Mouse (Mus musculus) midbrain, embryonic 15.5 days (tissue): ENCODE results near the gene Dnmt3b. TPM values are rescaled to one million over a fixed set of nuclear protein-coding genes. Genes with fewer than 3 reads are reported as not detected.
"Not testable (repeated sequence)": the region's sequence is repeated elsewhere in the genome, so short reads cannot be mapped to it uniquely, and the experiment has no call there.

Experiments used
- ATAC-seq: fragments of 200-750 bp; cut with Nextera tagmentation; replicated peaks from 2 replicates; pipeline ENCODE4 v1.8.0; 2017; ENCODE audit warnings: moderate TSS enrichment
- H3K27ac ChIP-seq: fragments of 300-500 bp; sonication (generic); 2 replicates; pipeline ENCODE4 v1.5.1; 2015; ENCODE audit warnings: mild to moderate bottlenecking, inconsistent platforms
- H3K27me3 ChIP-seq: fragments of 300-500 bp; sonication (generic); replicated peaks from 2 replicates; pipeline ENCODE4 v1.6.1; 2015; ENCODE audit warnings: inconsistent platforms
- H3K36me3 ChIP-seq: fragments of 300-500 bp; sonication (generic); replicated peaks from 2 replicates; pipeline ENCODE4 v1.6.1; 2015; ENCODE audit warnings: inconsistent platforms
- H3K4me1 ChIP-seq: fragments of 300-500 bp; sonication (generic); 2 replicates; pipeline ENCODE4 v1.6.1; 2015; ENCODE audit warnings: inconsistent platforms
- H3K4me2 ChIP-seq: fragments of 300-500 bp; sonication (generic); 2 replicates; pipeline ENCODE4 v1.6.1; 2015; ENCODE audit warnings: inconsistent platforms, mild to moderate bottlenecking, moderate library complexity
- H3K4me3 ChIP-seq: fragments of 300-500 bp; sonication (generic); 2 replicates; pipeline ENCODE4 v1.5.1; 2015; ENCODE audit warnings: mild to moderate bottlenecking, inconsistent platforms
- H3K9ac ChIP-seq: fragments of 300-500 bp; sonication (generic); 2 replicates; pipeline ENCODE4 v1.6.1; 2015; ENCODE audit warnings: mild to moderate bottlenecking, inconsistent platforms
- H3K9me3 ChIP-seq: fragments of 300-500 bp; sonication (generic); 2 replicates; pipeline ENCODE4 v1.6.1; 2016; ENCODE audit warnings: inconsistent platforms
- WGBS: fragments of 180-500 bp; shearing (Covaris S2); methylation state at CpG from one replicate; pipeline ENCODE4 v1.1.7; 2015; ENCODE audit warnings: mixed read lengths; 5-methylcytosine and 5-hydroxymethylcytosine counted together
- polyA plus RNA-seq: library from polyadenylated mRNA; unstranded; fragments of >200 nt; fragmentation: Nextera tagmentation; extraction: Ambion mirVana; gene quantifications from 2 replicates; pipeline ENCODE4 v1.2.1, GENCODE M21; 2015

The Dnmt3b gene
- polyA plus RNA-seq, 1 experiment from 2014 or later, result 4.4 TPM

DNA sequence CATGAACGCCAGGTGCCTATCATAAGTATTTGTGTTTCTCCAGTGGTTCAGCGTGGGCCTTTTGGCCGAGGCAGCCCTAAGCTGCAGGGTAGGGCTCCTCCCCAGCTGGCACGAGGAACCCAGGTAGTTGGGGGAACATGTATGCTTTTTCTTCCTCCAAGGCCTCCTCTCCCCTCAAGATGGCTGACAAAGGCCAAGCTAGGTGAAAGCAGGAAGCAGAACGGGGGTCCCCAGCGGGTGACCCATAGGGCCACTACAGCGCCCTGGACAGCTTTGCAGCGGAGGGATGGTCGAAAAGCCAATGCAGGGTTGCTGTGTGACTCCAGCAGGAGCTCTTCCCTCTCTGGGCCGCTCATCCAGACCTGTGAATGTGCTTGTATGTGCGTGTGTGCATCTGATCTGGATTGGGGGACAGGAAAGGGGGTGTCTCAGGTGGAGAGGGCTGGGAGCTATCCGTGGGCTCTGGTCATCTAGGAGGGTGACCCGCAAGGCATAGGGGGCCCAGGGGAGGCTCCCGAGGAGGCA, 415 bp upstream of the Dnmt3b start:
- peaks cover 18% of the 10 kb centered on the region for H3K4me1 ChIP-seq
- peak overlapping the region; percentile 91 for H3K4me2 ChIP-seq
- ATAC-seq, result no peak
- no peaks in the 10 kb centered on the region for H3K36me3 ChIP-seq
- H3K27ac ChIP-seq, result 0 out of 2 replicates have a peak overlapping the region, but pooled peaks have one; percentile 32
- peaks cover 6% of the 10 kb centered on the region; the same call in 1 of the 2 replicates for H3K27me3 ChIP-seq
- H3K9me3 ChIP-seq, result no peaks in the 10 kb centered on the region
- peak overlapping the region; percentile 66 for H3K9ac ChIP-seq
- peak overlapping the region; percentile 77 for H3K4me3 ChIP-seq
- WGBS, result 18% methylated on average over 14 of the region's 14 CpGs

GRCm38 (mm10) chr2:153650014-153650687, 901 bp downstream of the Dnmt3b start:
- H3K4me2 ChIP-seq, result peak overlapping the region; percentile 91
- no peak overlapping the region for H3K27ac ChIP-seq
- WGBS, result 1% methylated on average over 28 of the region's 28 CpGs

GRCm38 (mm10) chr2:153651681-153652080, 2.4 kb downstream of the Dnmt3b start:
- Histone ChIP-seq H3K4me2 (no peak overlapping the region), H3K4me3 (no peak overlapping the region), H3K9me3 (no peaks in the 10 kb centered on the region), H3K9ac (no peak overlapping the region), H3K27ac (no peak overlapping the region), H3K36me3 (no peaks in the 10 kb centered on the region), H3K4me1 (peaks cover 18% of the 10 kb centered on the region), H3K27me3 (peaks cover 6% of the 10 kb centered on the region; the same call in 1 of the 2 replicates)
- 42% methylated on average over 3 of the region's 3 CpGs for WGBS
- ATAC-seq, result no peak

More at GRCm38 (mm10) chr2:153650014-153650687, 901 bp downstream of the Dnmt3b start:
- peaks cover 18% of the 10 kb centered on the region for H3K4me1 ChIP-seq
- no peaks in the 10 kb centered on the region for H3K9me3 ChIP-seq
- no peaks in the 10 kb centered on the region for H3K36me3 ChIP-seq
- peak overlapping the region; percentile 66 for H3K9ac ChIP-seq
- ATAC-seq, result peak; percentile 22; the same call in 1 of the 2 replicates
- H3K4me3 ChIP-seq, result peak overlapping the region; percentile 77
- peaks cover 6% of the 10 kb centered on the region; the same call in 1 of the 2 replicates for H3K27me3 ChIP-seq

DNA sequence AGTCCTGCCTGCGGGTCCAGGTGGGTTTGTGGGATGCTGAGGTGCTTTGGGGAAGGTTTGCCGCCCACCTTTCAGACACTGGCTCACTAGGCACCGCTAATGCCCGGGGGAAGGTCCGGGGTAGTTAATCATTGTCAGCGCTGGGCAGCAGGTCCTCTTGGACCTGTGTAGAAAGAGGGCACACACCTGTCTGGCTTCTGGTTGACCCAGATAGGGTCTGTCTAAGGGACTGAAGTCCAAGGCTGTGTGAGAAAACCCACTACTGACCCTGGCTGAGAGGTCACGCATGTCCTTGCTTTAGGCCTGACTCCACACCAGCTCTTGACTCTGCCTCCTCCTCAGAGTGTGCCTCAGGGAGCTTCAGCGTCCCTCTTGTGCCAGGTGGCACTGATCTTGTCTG, 8.4 kb downstream of the Dnmt3b start:
- H3K27me3 ChIP-seq, H3K4me1 ChIP-seq, H3K9me3 ChIP-seq, H3K36me3 ChIP-seq, H3K4me3 ChIP-seq, H3K27ac ChIP-seq, ATAC-seq, H3K9ac ChIP-seq, H3K4me2 ChIP-seq: not testable (repeated sequence)
- WGBS, result 87% methylated on average over 8 of the region's 8 CpGs

- Histone ChIP-seq H3K4me1 (no peaks in the 10 kb centered on the region), H3K9me3 (no peaks in the 10 kb centered on the region), H3K4me3 (no peak overlapping the region), H3K27ac (no peak overlapping the region), H3K4me2 (no peak overlapping the region), H3K27me3 (no peaks in the 10 kb centered on the region), H3K36me3 (0 out of 2 replicates have a peak, but pooled peaks cover 3% of the 10 kb centered on the region), H3K9ac (no peak overlapping the region)
- 49% methylated on average over 3 of the region's 3 CpGs for WGBS
- ATAC-seq, result no peak
Measured at GRCm38 (mm10) chr2:153660616-153661015, 11.4 kb downstream of the Dnmt3b start.

DNA sequence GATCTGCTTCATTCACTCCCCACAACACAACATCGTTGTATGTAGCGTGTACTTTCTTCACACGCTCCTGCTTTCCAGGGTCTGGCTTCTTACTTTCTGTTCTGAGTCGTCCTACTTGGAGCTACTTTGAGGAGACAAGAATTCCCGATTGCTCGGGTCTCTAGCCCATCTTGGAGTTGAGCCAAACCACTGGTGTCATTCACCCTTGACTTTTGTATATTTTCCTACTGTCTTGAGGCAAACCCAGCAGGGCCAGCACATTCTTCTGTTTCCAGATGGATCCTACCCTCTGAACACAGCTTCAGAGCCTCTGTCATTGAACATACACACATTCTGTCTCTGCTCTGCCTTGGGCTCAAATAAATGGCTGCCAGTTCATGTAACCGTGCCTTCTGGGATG, 16.2 kb downstream of the Dnmt3b start:
- no peak overlapping the region for H3K27ac ChIP-seq
- 0 out of 2 replicates have a peak, but pooled peaks cover 3% of the 10 kb centered on the region for H3K36me3 ChIP-seq
- no peaks in the 10 kb centered on the region for H3K27me3 ChIP-seq
- H3K9me3 ChIP-seq, result no peaks in the 10 kb centered on the region
- H3K4me3 ChIP-seq, result no peak overlapping the region
- no peaks in the 10 kb centered on the region for H3K4me1 ChIP-seq
- H3K9ac ChIP-seq, result no peak overlapping the region
- no peak for ATAC-seq
- H3K4me2 ChIP-seq, result no peak overlapping the region
- WGBS, result 91% methylated on average over 7 of the region's 7 CpGs

- WGBS, result 63% methylated on average over 7 of the region's 7 CpGs
- Histone ChIP-seq H3K9me3 (no peaks in the 10 kb centered on the region), H3K9ac (no peak overlapping the region), H3K36me3 (no peaks in the 10 kb centered on the region), H3K4me3 (no peak overlapping the region), H3K4me2 (no peak overlapping the region), H3K27ac (no peak overlapping the region), H3K4me1 (no peaks in the 10 kb centered on the region), H3K27me3 (no peaks in the 10 kb centered on the region)
- 0 out of 2 replicates have a peak, but pooled peaks have one; percentile 70 for ATAC-seq
Measured at GRCm38 (mm10) chr2:153668754-153669376, 19.6 kb downstream of the Dnmt3b start.

GRCm38 (mm10) chr2:153670111-153670510, 20.9 kb downstream of the Dnmt3b start:
- 50% methylated on average over 5 of the region's 5 CpGs for WGBS

DNA sequence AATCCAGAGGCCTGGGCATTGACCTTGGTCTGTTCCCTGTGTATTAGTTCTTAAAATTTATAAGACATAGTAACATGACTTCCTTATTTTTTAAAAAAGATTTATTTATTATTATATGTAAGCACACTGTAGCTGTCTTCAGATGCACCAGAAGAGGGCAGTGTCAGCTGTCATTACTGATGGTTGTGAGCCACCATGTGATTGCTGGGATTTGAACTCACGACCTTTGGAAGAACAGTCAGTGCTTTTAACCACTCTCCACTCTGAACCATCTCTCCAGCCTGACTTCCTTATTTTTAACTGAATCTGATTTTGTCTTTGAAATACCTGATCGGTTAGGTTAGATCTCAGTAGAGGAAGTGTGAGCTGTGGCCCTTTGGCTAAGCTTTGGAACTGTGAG, 23.4 kb downstream of the Dnmt3b start:
- Histone ChIP-seq H3K9ac (no peak overlapping the region), H3K4me1 (no peaks in the 10 kb centered on the region), H3K4me3 (no peak overlapping the region), H3K36me3 (no peaks in the 10 kb centered on the region), H3K27me3 (no peaks in the 10 kb centered on the region), H3K4me2 (no peak overlapping the region), H3K9me3 (no peaks in the 10 kb centered on the region), H3K27ac (no peak overlapping the region)
- WGBS, result 91% methylated on average over 2 of the region's 2 CpGs
- no peak for ATAC-seq

More at GRCm38 (mm10) chr2:153670111-153670510, 20.9 kb downstream of the Dnmt3b start:
- Histone ChIP-seq H3K4me3 (no peak overlapping the region), H3K27ac (no peak overlapping the region), H3K4me1 (no peaks in the 10 kb centered on the region), H3K36me3 (no peaks in the 10 kb centered on the region), H3K4me2 (no peak overlapping the region), H3K9me3 (no peaks in the 10 kb centered on the region), H3K9ac (no peak overlapping the region), H3K27me3 (no peaks in the 10 kb centered on the region)
- no peak for ATAC-seq

GRCm38 (mm10) chr2:153675364-153675763, 26.1 kb downstream of the Dnmt3b start:
- H3K4me3 ChIP-seq, H3K4me2 ChIP-seq, H3K9me3 ChIP-seq, H3K9ac ChIP-seq, ATAC-seq, H3K36me3 ChIP-seq, H3K27ac ChIP-seq, H3K4me1 ChIP-seq, H3K27me3 ChIP-seq: not testable (repeated sequence)
- 79% methylated on average over 1 of the region's 1 CpGs for WGBS

DNA sequence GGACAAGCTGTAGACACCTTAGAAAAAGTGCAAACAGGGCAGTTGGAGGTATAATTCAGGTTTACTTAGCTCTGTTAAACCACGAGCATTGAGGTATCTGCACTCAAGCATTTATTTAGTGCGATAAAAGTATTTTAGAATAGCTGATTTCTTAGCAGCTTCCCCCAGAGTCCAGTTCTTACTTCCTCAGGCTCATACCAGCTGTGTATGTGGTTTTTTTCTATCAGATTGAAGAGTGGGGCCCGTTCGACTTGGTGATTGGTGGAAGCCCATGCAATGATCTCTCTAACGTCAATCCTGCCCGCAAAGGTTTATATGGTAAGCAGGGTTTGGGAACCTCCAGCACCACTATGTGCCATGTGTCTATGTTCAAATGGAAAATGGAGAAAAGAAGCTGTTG, 27.7 kb downstream of the Dnmt3b start:
- Histone ChIP-seq H3K9ac (no peak overlapping the region), H3K4me1 (no peaks in the 10 kb centered on the region), H3K9me3 (no peaks in the 10 kb centered on the region), H3K27ac (no peak overlapping the region), H3K4me2 (no peak overlapping the region), H3K36me3 (no peaks in the 10 kb centered on the region), H3K27me3 (no peaks in the 10 kb centered on the region), H3K4me3 (no peak overlapping the region)
- WGBS, result 92% methylated on average over 6 of the region's 6 CpGs
- ATAC-seq, result no peak

DNA sequence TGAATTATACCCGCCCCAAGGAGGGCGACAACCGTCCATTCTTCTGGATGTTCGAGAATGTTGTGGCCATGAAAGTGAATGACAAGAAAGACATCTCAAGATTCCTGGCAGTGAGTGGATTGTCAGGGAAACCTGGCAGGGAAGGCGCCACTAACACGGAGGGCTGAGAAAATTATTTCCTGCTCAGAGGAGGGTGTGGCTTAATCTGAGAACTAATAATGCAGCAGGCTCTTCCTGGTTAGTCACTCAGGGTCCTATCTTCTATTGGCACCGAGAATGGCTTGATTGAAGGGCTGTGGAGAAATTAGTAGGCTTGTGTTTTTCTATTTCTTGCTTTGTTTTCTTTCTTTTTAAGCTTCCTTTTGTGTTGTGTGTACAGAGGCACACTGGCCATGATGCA, 28.3 kb downstream of the Dnmt3b start:
- no peaks in the 10 kb centered on the region for H3K27me3 ChIP-seq
- H3K36me3 ChIP-seq, result no peaks in the 10 kb centered on the region
- H3K4me1 ChIP-seq, result no peaks in the 10 kb centered on the region
- 89% methylated on average over 7 of the region's 7 CpGs for WGBS
- H3K27ac ChIP-seq, result no peak overlapping the region
- H3K4me3 ChIP-seq, result no peak overlapping the region
- H3K9ac ChIP-seq, result no peak overlapping the region
- ATAC-seq, result no peak
- no peaks in the 10 kb centered on the region for H3K9me3 ChIP-seq
- H3K4me2 ChIP-seq, result no peak overlapping the region
